Mouse (Mus musculus): ENCODE measurements around the gene Fndc11.

DNA sequence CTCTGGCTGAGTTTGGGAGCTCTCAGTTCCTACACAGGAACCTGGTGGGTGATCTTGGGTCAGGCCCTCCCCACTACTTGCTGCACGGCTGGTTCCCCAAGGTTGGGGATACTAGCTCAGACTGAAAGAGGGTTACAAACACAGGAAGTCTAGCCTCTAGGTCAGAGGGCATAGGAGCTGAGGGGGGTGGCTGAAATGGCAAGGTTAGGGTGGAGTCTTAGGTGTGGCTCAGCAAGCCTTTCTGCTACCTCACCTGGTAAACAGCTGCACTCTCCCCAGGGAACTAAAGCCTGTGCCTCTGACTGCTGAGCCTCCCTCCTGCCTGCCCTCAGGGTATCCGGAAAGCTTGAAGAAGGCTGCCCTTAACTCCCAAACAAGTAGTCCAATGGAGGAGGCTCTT, 31.1 kb upstream of the Fndc11 start:
- TF ChIP-seq CTCF (IDR thresholded peaks at IDR 0.05; ENCODE audit: low read depth, low read length) (no peak), POLR2A (IDR thresholded peaks at IDR 0.05; ENCODE audit: insufficient read depth, low read length) (no peak)

Measured in ES-Bruce4 (cell line).